Mouse (Mus musculus) liver, adult (tissue): ENCODE results near the gene Iqgap1.

Experiments used
- GATA4 ChIP-seq: IDR thresholded peaks from 2 replicates; pipeline ENCODE4 v1.6.1; 2014; ENCODE audit warnings: mild to moderate bottlenecking, low read length; ENCODE audit not compliant: insufficient replicate concordance

Gene Iqgap1

GRCm38 (mm10) chr7:80825843-80826403 is at the start of gene Iqgap1:
Gene Iqgap1, minus strand, starts transcription at chr7:80825974.
- TF ChIP-seq GATA4, result no peak

- TF ChIP-seq GATA4, result no peak
Measured at GRCm38 (mm10) chr7:80873631-80874030, 47.9 kb upstream of the Iqgap1 start.

- no peak for TF ChIP-seq GATA4
Measured at GRCm38 (mm10) chr7:80873038-80873437, 47.3 kb upstream of the Iqgap1 start.

- TF ChIP-seq GATA4, result no peak
Measured at GRCm38 (mm10) chr7:80868686-80869085, 42.9 kb upstream of the Iqgap1 start.

GRCm38 (mm10) chr7:80866514-80867147 is 40.9 kb upstream of the Iqgap1 start:
- peak; percentile 59; the same call in 1 of the 2 replicates for TF ChIP-seq GATA4

GRCm38 (mm10) chr7:80865521-80865920 is 39.7 kb upstream of the Iqgap1 start:
- no peak for TF ChIP-seq GATA4

GRCm38 (mm10) chr7:80864831-80865230 is 39.1 kb upstream of the Iqgap1 start:
- peak; percentile 59; the same call in 1 of the 2 replicates for TF ChIP-seq GATA4

GRCm38 (mm10) chr7:80864151-80864550 is 38.4 kb upstream of the Iqgap1 start:
- TF ChIP-seq GATA4, result no peak

GRCm38 (mm10) chr7:80863520-80863919 is 37.7 kb upstream of the Iqgap1 start:
- no peak for TF ChIP-seq GATA4

- TF ChIP-seq GATA4, result no peak
Measured at GRCm38 (mm10) chr7:80862475-80862874, 36.7 kb upstream of the Iqgap1 start.

GRCm38 (mm10) chr7:80860729-80861274 is 35.0 kb upstream of the Iqgap1 start, which contains the start of gene Zscan2:
Gene Zscan2, plus strand, starts transcription at chr7:80860920.
- TF ChIP-seq GATA4, result peak; percentile 17; the same call in 1 of the 2 replicates

GRCm38 (mm10) chr7:80860227-80860626 is 34.5 kb upstream of the Iqgap1 start:
- TF ChIP-seq GATA4, result no peak

- TF ChIP-seq GATA4, result no peak
Measured at GRCm38 (mm10) chr7:80857181-80857580, 31.4 kb upstream of the Iqgap1 start.

- TF ChIP-seq GATA4, result no peak
Measured at GRCm38 (mm10) chr7:80855316-80855715, 29.5 kb upstream of the Iqgap1 start.

- no peak for TF ChIP-seq GATA4
Measured at GRCm38 (mm10) chr7:80853218-80853617, 27.4 kb upstream of the Iqgap1 start.

- TF ChIP-seq GATA4, result no peak
Measured at GRCm38 (mm10) chr7:80850520-80850919, 24.7 kb upstream of the Iqgap1 start.
